Mouse (Mus musculus): ENCODE results near the gene Hnrnpul1.
"Not testable (repeated sequence)": the region's sequence is repeated elsewhere in the genome, so short reads cannot be mapped to it uniquely, and the experiment has no call there.

Gene Hnrnpul1

GRCm38 (mm10) chr7:25768229-25768628, 13.7 kb upstream of the Hnrnpul1 start:
- no peak for DNase-seq

GRCm38 (mm10) chr7:25766108-25766507, 11.6 kb upstream of the Hnrnpul1 start:
- no peak for DNase-seq

DNA sequence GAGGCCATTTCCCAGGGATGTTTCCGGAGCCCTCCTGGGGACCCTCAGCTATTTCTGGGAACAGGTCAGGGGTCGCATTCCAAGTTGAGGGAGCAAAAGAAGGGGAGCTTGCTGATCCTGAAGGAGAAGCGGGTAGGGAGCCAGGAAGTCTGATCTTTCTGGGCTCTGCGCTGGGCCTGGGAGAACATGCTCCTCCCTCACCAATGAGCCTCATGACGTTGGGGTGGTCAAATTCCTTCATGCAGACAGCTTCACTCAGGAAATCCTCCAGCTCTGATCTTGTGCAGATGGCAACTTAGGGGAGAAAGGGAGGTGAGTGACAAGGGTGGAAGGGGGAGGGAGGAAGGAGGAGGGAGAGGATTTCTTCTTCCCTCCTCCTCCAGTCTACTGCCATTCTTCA, 9.7 kb upstream of the Hnrnpul1 start:
- DNase-seq = no peak

- no peak for DNase-seq
These were observed 9.1 kb upstream of the Hnrnpul1 start for GRCm38 (mm10) chr7:25763678-25764077.

GRCm38 (mm10) chr7:25761354-25761753, 6.8 kb upstream of the Hnrnpul1 start:
- DNase-seq = no peak

GRCm38 (mm10) chr7:25756011-25756410, 1.5 kb upstream of the Hnrnpul1 start:
- DNase-seq = peak; percentile 79

- no peak for DNase-seq
These were observed 894 bp upstream of the Hnrnpul1 start for GRCm38 (mm10) chr7:25755468-25755833.

- no peak for DNase-seq
These were observed 169 bp downstream of the Hnrnpul1 start for GRCm38 (mm10) chr7:25754439-25754737.

DNA sequence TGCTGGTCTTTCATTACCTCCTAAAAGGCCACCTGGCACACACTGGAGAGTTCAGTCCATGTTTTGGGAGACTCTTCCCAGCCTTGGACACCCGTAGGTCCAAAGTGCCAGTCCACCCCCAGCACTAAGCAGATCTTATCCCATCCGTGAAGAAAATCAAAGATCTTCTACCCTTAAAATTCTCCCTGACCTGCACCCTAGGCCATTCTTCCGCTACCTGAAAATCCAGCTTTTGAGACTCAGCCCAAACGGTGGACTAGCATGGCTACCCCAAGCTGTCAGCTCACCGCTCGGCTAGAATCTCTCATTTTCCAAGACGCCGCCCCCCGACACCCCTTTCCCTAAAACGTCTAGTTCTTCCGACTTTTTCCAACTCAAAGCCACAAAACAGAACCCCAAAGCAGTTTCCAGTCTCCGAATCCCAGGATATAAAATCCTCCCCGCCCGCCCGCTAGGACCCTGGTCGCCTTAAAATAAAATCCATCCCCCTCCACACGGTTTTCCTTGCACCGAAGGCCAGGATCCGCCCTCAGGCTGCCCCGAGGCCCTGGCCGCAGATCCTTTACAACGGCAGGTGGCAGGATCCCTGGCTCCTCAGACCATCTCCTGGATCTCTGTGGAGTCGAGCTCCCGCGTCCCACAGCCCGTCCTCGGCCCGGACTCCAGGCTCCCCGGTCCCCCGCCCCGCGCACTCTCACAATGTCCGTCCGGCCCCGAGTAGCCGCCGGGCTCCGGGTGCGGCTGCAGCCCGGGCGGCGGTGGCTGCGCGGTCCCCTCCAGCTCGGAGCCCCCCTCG, 716 bp downstream of the Hnrnpul1 start:
- peak; percentile 15 for DNase-seq

GRCm38 (mm10) chr7:25753076-25753475, 1.5 kb downstream of the Hnrnpul1 start:
- no peak for DNase-seq

DNA sequence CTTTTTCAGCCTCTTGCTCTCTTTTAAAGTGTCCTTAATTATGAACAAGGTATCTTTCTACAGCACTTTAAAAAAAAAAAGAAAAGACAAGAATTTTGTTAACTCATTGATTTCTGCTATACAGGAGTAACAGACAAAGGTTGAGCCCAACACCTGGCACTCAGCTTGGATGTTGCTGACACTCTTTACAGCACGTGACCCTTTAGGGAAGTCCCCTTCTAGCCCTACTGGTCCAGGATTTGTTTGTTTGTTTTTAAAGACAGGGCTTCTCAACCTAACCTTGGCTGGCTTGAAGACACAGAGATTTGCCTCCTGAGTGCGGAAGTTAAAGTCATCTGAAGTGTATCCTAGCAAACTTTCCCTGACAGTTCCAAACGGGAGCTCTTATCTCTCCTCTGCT, 7.7 kb downstream of the Hnrnpul1 start:
- no peak for DNase-seq

GRCm38 (mm10) chr7:25738277-25738676, 16.3 kb downstream of the Hnrnpul1 start:
- no peak for DNase-seq

DNA sequence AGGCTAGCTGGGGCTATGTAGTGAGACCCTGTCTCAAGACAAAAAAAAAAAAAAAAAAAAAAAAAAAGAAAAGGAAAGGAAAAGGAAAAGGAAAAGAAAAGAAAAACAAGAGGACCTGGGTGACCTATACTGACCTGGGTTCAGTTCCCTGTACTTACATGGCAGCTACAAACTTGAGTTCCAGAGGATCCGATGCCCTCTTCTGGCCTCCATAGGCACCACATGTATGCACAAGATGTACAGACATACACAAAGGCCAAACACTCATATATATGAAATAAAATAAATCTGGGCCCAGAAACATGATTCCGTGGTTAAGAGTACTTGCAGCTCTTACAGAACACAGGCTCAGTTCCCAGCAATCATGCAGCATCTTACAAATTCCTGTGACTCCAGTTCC, 17.6 kb downstream of the Hnrnpul1 start:
- DNase-seq = no peak

- DNase-seq = no peak
These were observed 19.6 kb downstream of the Hnrnpul1 start for GRCm38 (mm10) chr7:25734991-25735390.

DNA sequence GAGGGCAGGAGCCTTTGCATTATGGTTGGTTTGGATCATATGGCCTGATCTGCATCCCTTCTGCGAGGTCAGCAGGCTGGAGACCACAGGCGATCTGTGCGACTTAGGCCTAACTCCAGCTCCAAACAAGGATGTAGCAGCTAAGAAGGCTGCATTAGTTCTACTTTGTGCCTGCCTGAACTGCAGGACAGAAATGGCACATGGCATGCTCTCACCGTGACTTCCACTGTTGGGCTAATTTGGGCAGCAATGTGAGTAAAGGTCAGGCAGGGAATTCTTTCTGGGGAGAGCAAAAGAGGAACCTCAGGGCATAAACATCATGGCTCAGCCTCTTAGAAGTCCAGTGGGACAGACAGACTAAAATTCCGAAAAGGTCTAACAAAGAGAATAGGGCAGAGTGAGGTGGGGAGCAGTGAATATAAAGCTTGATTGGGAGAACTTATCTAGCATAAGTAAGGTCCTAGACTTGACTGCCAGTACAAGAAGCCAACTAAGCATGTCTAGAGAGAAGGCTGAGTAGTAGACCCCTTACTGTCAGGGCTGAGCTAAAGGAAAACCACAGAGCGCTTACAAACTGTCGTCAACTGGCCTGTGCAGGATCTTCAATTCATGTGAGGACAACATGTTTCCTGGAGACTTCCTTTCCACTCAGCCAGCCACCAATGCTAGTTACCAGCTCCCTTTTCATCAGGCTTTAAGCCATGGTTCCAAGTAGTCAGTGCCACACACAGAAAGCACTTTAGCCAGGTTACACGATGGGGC, 23.1 kb downstream of the Hnrnpul1 start:
- no peak for DNase-seq

GRCm38 (mm10) chr7:25729862-25730261, 24.7 kb downstream of the Hnrnpul1 start:
- no peak for DNase-seq

DNA sequence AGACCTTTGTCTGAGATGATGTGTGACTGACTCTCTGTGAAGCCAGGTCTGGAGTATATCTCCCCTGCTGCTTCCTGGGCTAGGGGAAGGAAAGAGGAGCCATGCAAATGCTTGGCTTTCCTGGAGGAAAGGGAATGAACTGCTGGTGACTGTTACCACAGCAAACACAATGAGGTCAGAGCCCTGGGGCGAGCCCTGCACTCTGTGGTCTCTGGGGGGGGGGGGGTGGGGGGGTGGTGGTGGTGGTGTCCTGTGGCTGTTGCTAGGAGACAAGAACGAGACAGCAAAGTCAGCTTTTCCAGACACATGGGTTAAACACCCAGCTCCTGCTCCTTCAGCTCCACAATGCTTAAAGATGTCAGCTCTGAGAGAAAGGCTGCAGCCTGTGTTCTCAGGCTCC, 25.2 kb downstream of the Hnrnpul1 start:
- no peak for DNase-seq

DNA sequence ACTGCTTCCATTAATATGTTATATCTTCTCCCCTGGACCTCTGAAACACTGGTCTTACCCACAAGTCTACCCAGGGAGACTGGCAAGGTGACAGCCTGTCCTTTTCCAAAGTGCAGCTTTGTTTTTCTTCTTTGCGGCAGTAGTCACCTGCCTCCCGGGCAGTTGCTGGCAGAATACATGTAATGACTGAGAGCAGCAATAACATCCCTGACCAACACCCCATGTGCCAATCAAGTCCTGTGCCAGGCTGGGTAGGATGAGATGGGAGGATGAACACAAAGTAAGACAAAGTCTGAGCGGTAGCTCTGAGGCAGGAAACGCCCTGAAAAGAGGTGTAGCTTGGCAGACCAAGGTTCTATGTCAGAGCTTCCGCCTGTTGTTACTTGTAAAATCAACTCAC, 26.8 kb downstream of the Hnrnpul1 start:
- no peak for DNase-seq

- no peak for DNase-seq
These were observed 28.7 kb downstream of the Hnrnpul1 start for GRCm38 (mm10) chr7:25725886-25726285.

DNA sequence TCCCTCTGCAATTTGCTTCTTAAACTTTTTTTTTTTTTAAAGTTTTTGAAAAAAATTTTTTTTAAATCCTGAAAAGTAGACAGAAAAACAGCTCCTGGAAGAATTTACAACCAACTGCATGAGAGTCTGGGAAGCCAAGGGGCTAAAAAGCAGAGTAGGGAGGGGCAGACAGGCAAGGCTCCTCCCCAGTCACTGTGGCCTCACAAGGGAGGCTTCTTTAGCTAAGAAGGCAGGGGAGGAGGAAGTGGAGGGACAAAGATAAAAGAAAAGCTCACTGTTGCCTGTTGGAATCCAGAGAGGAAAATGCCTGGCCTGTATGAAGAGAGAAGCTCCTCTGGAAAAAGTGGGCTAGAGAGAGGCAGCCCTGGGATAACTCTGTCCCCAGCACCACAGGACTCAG, 32.8 kb downstream of the Hnrnpul1 start:
- not testable (repeated sequence) for DNase-seq

DNA sequence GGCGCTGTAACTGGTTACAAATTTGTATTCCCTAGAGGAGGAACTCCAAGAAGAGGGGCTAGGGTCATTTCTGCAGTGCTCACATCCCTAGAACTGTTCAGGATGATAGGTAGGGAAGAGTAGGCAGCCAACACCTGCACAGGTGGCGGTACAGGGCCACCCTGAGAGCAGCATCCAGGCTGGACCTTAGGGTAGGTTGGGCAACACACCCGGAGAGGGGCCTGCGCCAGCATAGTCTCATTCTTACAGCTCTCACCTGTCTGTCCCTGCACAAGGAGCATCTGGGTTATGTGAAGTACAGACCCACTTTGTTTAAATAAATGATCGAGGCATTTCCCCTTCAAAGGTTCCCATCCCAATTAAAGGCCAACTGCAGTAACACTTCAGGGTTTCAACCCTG, 33.8 kb downstream of the Hnrnpul1 start:
- DNase-seq = no peak

DNA sequence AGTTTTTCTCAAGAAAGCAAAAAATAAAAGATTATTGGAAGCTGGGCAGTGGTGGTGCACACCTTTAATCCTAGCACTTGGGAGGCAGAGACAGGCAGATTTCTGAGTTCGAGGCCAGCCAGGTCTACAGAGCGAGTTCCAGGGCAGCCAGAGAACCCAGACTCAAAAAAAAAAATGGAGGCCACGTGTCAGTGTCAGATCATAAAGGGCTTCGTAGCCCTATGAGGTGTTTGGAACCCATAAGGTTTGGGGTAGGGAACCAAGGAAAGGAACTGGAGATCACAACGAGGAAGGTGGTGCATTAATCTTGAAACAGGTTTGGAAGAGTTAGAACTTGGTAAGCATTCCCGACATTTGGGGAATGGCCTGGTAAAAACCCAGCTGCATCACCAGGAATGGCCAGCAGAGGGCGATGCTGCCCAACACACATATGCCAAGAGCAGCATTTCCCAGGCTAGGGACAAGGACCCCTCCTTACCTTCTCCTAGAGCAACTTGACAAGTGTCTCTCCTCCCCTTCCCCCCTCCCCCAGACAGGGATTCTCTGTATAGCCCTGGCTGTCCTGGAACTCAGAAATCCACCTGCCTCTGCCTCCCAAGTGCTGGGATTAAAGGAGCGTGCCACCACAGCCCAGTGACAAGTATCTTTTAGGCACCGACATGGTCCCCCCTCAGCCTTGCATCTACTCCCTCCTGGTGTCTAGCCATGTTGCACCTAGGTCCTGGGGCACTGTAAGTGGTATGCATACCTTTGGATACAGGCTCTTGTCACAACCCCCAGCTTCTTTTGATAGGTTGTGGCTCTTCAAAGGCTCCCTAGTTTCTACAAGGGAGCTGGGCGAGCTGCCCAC, 34.6 kb downstream of the Hnrnpul1 start:
- peak; percentile 73 for DNase-seq

DNA sequence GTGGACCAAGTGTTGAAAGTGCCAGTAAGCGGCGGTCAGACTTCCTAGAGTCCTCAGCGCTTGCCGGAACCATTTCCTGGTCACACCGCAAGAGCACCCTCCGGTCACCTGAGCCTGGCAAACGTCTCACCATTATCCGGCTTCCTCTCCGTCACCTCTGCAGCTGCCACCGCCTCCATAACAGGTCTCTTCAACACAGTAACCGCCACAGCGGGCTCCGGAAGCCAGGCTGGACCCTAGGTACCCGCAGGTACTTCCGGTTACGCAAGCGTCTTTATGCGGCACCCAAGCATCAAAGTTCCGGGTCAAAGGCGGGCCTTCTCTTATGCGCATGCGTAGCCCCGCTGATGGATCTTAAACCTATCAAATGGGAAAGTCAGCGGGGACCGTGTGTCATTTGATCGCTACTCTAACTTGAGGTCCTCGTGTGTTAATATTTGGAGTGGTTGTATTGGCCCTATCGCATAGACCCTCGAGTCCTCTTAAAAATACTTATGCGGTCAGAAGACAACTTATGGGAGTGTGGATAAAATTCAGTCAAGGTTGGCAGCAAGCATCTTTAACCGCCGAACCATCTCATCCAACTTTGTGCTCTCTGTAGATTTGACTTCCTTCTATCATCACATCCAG, 35.7 kb downstream of the Hnrnpul1 start, which contains the start of gene Ccdc97:
TSS of gene Ccdc97 (minus strand) at position 301 of the 630 bp plus-strand sequence.
- DNase-seq = peak; percentile 94

All from right cerebral cortex, postnatal 25 days (tissue).